Comparison of ENCODE assay signal across 8 mouse cellular contexts in the genomic region with DNA sequence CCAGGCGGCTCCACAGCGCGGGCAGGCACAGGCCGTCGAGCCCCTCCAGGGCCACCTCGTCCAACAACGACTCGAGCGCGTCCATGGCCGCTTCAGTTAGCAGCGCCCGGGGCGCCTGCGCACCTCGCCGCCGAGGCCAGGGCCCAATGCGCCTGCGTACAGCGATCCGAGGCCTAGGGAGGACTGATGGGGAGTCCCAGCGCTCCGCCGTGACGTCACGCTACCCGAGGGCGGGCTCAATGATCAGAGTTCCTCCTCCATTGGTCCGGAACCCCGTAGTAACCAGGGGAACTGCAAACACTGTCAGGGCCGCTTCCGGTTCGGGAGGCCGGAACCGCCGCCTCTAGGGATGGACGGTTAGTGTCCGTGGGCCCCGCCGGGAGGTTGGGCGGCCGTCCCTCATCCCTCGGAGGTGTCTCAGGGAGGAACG. TPM values are rescaled to one million over a fixed set of nuclear protein-coding genes. Genes with fewer than 3 reads are reported as not detected.
DNase-seq lines count a peak whose midpoint lies in the region; ATAC-seq and TF ChIP-seq lines count a peak whose summit lies in the region.

A gene (minus strand): TSS at position 188 of the 430 bp plus-strand sequence.
A gene (plus strand): TSS at position 296 of the 430 bp plus-strand sequence.

- H3K9ac ChIP-seq in forebrain, embryonic 16.5 days (replicated peaks; ENCODE audit: low read depth, low read length) = peak within 1 kb of the TSS; percentile 89
- peak within 1 kb of the TSS; percentile 91 for H3K9ac ChIP-seq in lung, embryonic 14.5 days

- intact Hi-C loops in heart, postnatal 36 days (cut with DNase I) = no loop called here

- H3K27ac ChIP-seq in forebrain, embryonic 16.5 days (ENCODE audit: low read length) = peak within 1 kb of the TSS; percentile 88
- peak within 1 kb of the TSS; percentile 97 for H3K27ac ChIP-seq in layer of hippocampus, adult 2 months
- peak within 1 kb of the TSS; percentile 93 for H3K27ac ChIP-seq in lung, embryonic 14.5 days (ENCODE audit: low read depth)
- peak within 1 kb of the TSS; percentile 52; the same call in 1 of the 2 replicates for H3K27ac ChIP-seq in olfactory bulb, adult 2 months (ENCODE audit: insufficient read depth, low read depth, low read length)
- H3K27ac ChIP-seq in thymus, adult 2 months (ENCODE audit: control insufficient read depth, insufficient read depth, low read length) = no peak within 1 kb of the TSS

- peak; percentile 98 for ATAC-seq in G1E (ENCODE audit: extremely low read depth, insufficient number of reproducible peaks, low FRiP score, poor library complexity, severe bottlenecking)
- peak; percentile 99 for ATAC-seq in forebrain, embryonic 16.5 days
- ATAC-seq in lung, embryonic 14.5 days (ENCODE audit: insufficient read depth) = peak; percentile 98

- peaks cover 54% of the 10 kb centered on the region for H3K36me3 ChIP-seq in G1E (replicated peaks)
- H3K36me3 ChIP-seq in forebrain, embryonic 16.5 days (ENCODE audit: control insufficient read depth, insufficient read depth) = peaks cover 7% of the 10 kb centered on the region; the same call in 1 of the 2 replicates
- H3K36me3 ChIP-seq in lung, embryonic 14.5 days (ENCODE audit: insufficient read depth) = peaks cover 19% of the 10 kb centered on the region
- peaks cover 16% of the 10 kb centered on the region for H3K36me3 ChIP-seq in thymus, adult 2 months (ENCODE audit: control insufficient read depth, insufficient read depth, low read length)

- peak; percentile 72 for TF ChIP-seq POLR2A in olfactory bulb, adult 2 months (IDR thresholded peaks at IDR 0.05; ENCODE audit: insufficient read depth, low read depth, low read length)
- TF ChIP-seq POLR2A in thymus, adult 2 months (IDR thresholded peaks at IDR 0.05; ENCODE audit: control insufficient read depth, extremely low read depth, insufficient read depth, low read length, poor library complexity) = peak; percentile 88

- peak; percentile 98 for DNase-seq in G1E (ENCODE audit: low spot score)
- DNase-seq in cerebellum, adult 18-20 months = peak; percentile 100
- peak; percentile 99 to 100 for DNase-seq in heart, postnatal 36 days
- peak; percentile 100 for DNase-seq in layer of hippocampus, adult 2 months (ENCODE audit: low spot score in 2 of 2)
- peak; percentile 100 for DNase-seq in lung, embryonic 14.5 days
- peak; percentile 100 for DNase-seq in thymus, adult 2 months

- TF ChIP-seq CTCF in G1E (IDR thresholded peaks at IDR 0.05; ENCODE audit: low read depth, low read length) = no peak
- 0 out of 2 replicates have a peak, but pooled peaks have one; percentile 1 for TF ChIP-seq CTCF in layer of hippocampus, adult 2 months (conservative IDR thresholded peaks at IDR 0.05)
- no peak for TF ChIP-seq CTCF in lung, embryonic 14.5 days (IDR thresholded peaks at IDR 0.05; ENCODE audit: low read depth)
- TF ChIP-seq CTCF in olfactory bulb, adult 2 months (IDR thresholded peaks at IDR 0.05; ENCODE audit: insufficient read depth, low read depth, low read length) = no peak
- peak; percentile 29; the same call in 1 of the 2 replicates for TF ChIP-seq CTCF in thymus, adult 2 months (IDR thresholded peaks at IDR 0.05; ENCODE audit: borderline replicate concordance, control insufficient read depth, extremely low read depth, insufficient read depth, low read length, poor library complexity)

- no peaks in the 10 kb centered on the region for H3K9me3 ChIP-seq in G1E (replicated peaks)
- H3K9me3 ChIP-seq in forebrain, embryonic 16.5 days (ENCODE audit: control insufficient read depth, low read length) = no peaks in the 10 kb centered on the region
- H3K9me3 ChIP-seq in lung, embryonic 14.5 days (ENCODE audit: low read depth, low read length) = no peaks in the 10 kb centered on the region

- no peaks in the 10 kb centered on the region for H3K27me3 ChIP-seq in G1E (ENCODE audit: insufficient read depth, low read length)
- H3K27me3 ChIP-seq in forebrain, embryonic 16.5 days (replicated peaks; ENCODE audit: control insufficient read depth, insufficient read depth, low read length) = no peaks in the 10 kb centered on the region
- H3K27me3 ChIP-seq in lung, embryonic 14.5 days (ENCODE audit: insufficient read depth, low read length) = no peaks in the 10 kb centered on the region
- no peaks in the 10 kb centered on the region for H3K27me3 ChIP-seq in thymus, adult 2 months (ENCODE audit: control insufficient read depth, insufficient read depth, low read length)

- whole genome bisulfite sequencing in forebrain, embryonic 16.5 days = 0% methylated on average over 45 of the region's 45 CpGs
- under 1% methylated on average over 45 of the region's 45 CpGs for WGBS in lung, embryonic 14.5 days
- under 1% methylated on average over 45 of the region's 45 CpGs for WGBS in olfactory bulb, adult 2 months
- under 1% methylated on average over 45 of the region's 45 CpGs for WGBS in thymus, adult 2 months

- peaks cover 40% of the 10 kb centered on the region for H3K4me1 ChIP-seq in G1E (ENCODE audit: insufficient read depth, low read depth, low read length)
- peaks cover 39% of the 10 kb centered on the region for H3K4me1 ChIP-seq in forebrain, embryonic 16.5 days (replicated peaks; ENCODE audit: control insufficient read depth, insufficient read depth, low read length)
- H3K4me1 ChIP-seq in lung, embryonic 14.5 days (ENCODE audit: insufficient read depth) = peaks cover 21% of the 10 kb centered on the region
- peaks cover 15% of the 10 kb centered on the region for H3K4me1 ChIP-seq in olfactory bulb, adult 2 months (ENCODE audit: control insufficient read depth, insufficient read depth, low read length)
- H3K4me1 ChIP-seq in thymus, adult 2 months (replicated peaks; ENCODE audit: control insufficient read depth, insufficient read depth, low read length) = peaks cover 17% of the 10 kb centered on the region

- peak within 1 kb of the TSS; percentile 95 for H3K4me3 ChIP-seq in G1E (ENCODE audit: low read depth, low read length)
- H3K4me3 ChIP-seq in forebrain, embryonic 16.5 days (replicated peaks; ENCODE audit: low read length) = peak within 1 kb of the TSS; percentile 98
- H3K4me3 ChIP-seq in layer of hippocampus, adult 2 months = peak within 1 kb of the TSS; percentile 100
- peak within 1 kb of the TSS; percentile 92 for H3K4me3 ChIP-seq in lung, embryonic 14.5 days (ENCODE audit: low read depth, low read length)
- peak within 1 kb of the TSS; percentile 91 for H3K4me3 ChIP-seq in olfactory bulb, adult 2 months (ENCODE audit: insufficient read depth, low read depth, low read length)
- peak within 1 kb of the TSS; percentile 82 for H3K4me3 ChIP-seq in thymus, adult 2 months (ENCODE audit: control insufficient read depth, insufficient read depth, low read length)

- peak within 1 kb of the TSS; percentile 91 for H3K4me2 ChIP-seq in forebrain, embryonic 16.5 days (ENCODE audit: low read length)
- H3K4me2 ChIP-seq in lung, embryonic 14.5 days = peak within 1 kb of the TSS; percentile 86

RNA-seq across cellular contexts. Expression of the first gene that starts in this region (rescaled TPM):
- total RNA-seq in G1E (2014; fragmentation: Nextera tagmentation) (74.1 and 74.4 TPM in 2 replicates), G1E (2017) (36.8 and 42.1 TPM in 2 replicates)
- polyA plus RNA-seq in G1E (2012) = 151 and 156 TPM in 2 replicates
- polyA plus RNA-seq in forebrain, embryonic 16.5 days (2015; fragmentation: Nextera tagmentation; extraction: Ambion mirVana) = 40.6 and 42.4 TPM in 2 replicates
- total RNA-seq in heart, postnatal 36 days (2021) = 10 to 100 TPM; 61.1 to 63.3 TPM
- total RNA-seq in layer of hippocampus, adult 2 months (2021) = 100 to 1,000 TPM; 108 to 113 TPM
- 33.5 and 37.0 TPM in 2 replicates for polyA plus RNA-seq in lung, embryonic 14.5 days (2014; fragmentation: Nextera tagmentation; extraction: Ambion mirVana)
- not detected in 2 replicates for polyA plus RNA-seq in olfactory bulb, adult 2 months (2012; ENCODE audit: insufficient read depth, insufficient read length, low replicate concordance, missing spikeins)
- polyA plus RNA-seq in thymus, adult 2 months (2012; rRNA removed) = 94.4 and 97.0 TPM in 2 replicates

RNA-seq across cellular contexts. Expression of the second gene that starts in this region (rescaled TPM):
- total RNA-seq in G1E (2014; fragmentation: Nextera tagmentation) (29.0 and 34.2 TPM in 2 replicates), G1E (2017) (15.4 and 17.6 TPM in 2 replicates)
- polyA plus RNA-seq in G1E (2012) = 6.6 and 7.7 TPM in 2 replicates
- 9.5 and 10.2 TPM in 2 replicates for polyA plus RNA-seq in forebrain, embryonic 16.5 days (2015; fragmentation: Nextera tagmentation; extraction: Ambion mirVana)
- 10 to 100 TPM in 1 of 2 experiments, 1 to 10 TPM in 1; 9.1 to 13.1 TPM for total RNA-seq in heart, postnatal 36 days (2021)
- total RNA-seq in layer of hippocampus, adult 2 months (2021) = 10 to 100 TPM; 30.4 to 31.7 TPM
- 10.1 and 10.9 TPM in 2 replicates for polyA plus RNA-seq in lung, embryonic 14.5 days (2014; fragmentation: Nextera tagmentation; extraction: Ambion mirVana)
- 351 TPM in 1 of 2 replicates, not detected in the other for polyA plus RNA-seq in olfactory bulb, adult 2 months (2012; ENCODE audit: insufficient read depth, insufficient read length, low replicate concordance, missing spikeins)
- polyA plus RNA-seq in thymus, adult 2 months (2012; rRNA removed) = 22.3 and 22.4 TPM in 2 replicates

Comparison
In these comparisons a context has a peak if more than half of its experiments do, and no peak if none do; other contexts are left out.
1. CTCF ChIP-seq: peak in layer of hippocampus, adult 2 months (single experiment) and thymus, adult 2 months (single experiment); none in G1E (single experiment), lung, embryonic 14.5 days (single experiment) and olfactory bulb, adult 2 months (single experiment).
2. Peak in every context shown above with its lines, with median percentiles within 50 percentile points of each other: ATAC-seq, DNase-seq and H3K4me3 ChIP-seq.